Mouse (Mus musculus) spleen, adult 2 months (tissue): ENCODE measurements around the gene Golga5. TPM values are rescaled to one million over a fixed set of nuclear protein-coding genes. Genes with fewer than 3 reads are reported as not detected.

Experiments
- DNase-seq, 2 experiments: peaks; one replicate each; pipeline versions ENCODE4 v3.0.0 to v3.0.0-alpha.2; 2012 to 2021; ENCODE audit warnings: low spot score in 2 of 2, low read depth in 1 of 2
- H3K27ac ChIP-seq: fragments of 200-500 bp; 2 replicates; pipeline ENCODE4 v1.5.1; 2012; ENCODE audit warnings: low read length, inconsistent platforms; ENCODE audit not compliant: insufficient read depth
- H3K27me3 ChIP-seq: fragments of 200-500 bp; 2 replicates; pipeline ENCODE4 v1.6.1; 2012; ENCODE audit warnings: mild to moderate bottlenecking, moderate library complexity, low read length, inconsistent platforms; ENCODE audit not compliant: control insufficient read depth, insufficient read depth
- H3K36me3 ChIP-seq: fragments of 200-500 bp; 2 replicates; pipeline ENCODE4 v1.6.1; 2012; ENCODE audit warnings: mild to moderate bottlenecking, low read length, inconsistent platforms; ENCODE audit not compliant: control insufficient read depth, insufficient read depth
- H3K4me1 ChIP-seq: fragments of 200-500 bp; 2 replicates; pipeline ENCODE4 v1.6.1; 2011; ENCODE audit warnings: inconsistent platforms; ENCODE audit not compliant: control insufficient read depth, insufficient read depth, insufficient read length
- H3K4me3 ChIP-seq: fragments of 200-500 bp; 2 replicates; pipeline ENCODE4 v1.5.1; 2011; ENCODE audit warnings: mild to moderate bottlenecking, inconsistent platforms; ENCODE audit not compliant: insufficient read depth, insufficient read length; ENCODE audit errors: extremely low read depth
- CTCF ChIP-seq: fragments of 200-500 bp; IDR thresholded peaks from 2 replicates; pipeline ENCODE4 v1.5.1; 2011; ENCODE audit warnings: mild to moderate bottlenecking, inconsistent platforms; ENCODE audit not compliant: insufficient read depth, insufficient read length, insufficient replicate concordance; ENCODE audit errors: extremely low read depth
- POLR2A ChIP-seq: fragments of 200-500 bp; IDR thresholded peaks from 2 replicates; pipeline ENCODE4 v1.6.1; 2011; ENCODE audit warnings: low read depth, low read length, inconsistent platforms
- WGBS: fragments of 180-500 bp; shearing (Covaris S2); methylation state at CpG from one replicate; pipeline ENCODE4 v1.1.7; 2018; 5-methylcytosine and 5-hydroxymethylcytosine counted together
- polyA plus RNA-seq: library from polyadenylated mRNA; depleted of rRNA; stranded (reverse); fragments of >200 nt; gene quantifications from 2 replicates; pipeline ENCODE4 v1.2.3, GENCODE M21; 2012

Gene Golga5
- polyA plus RNA-seq, 1 experiment, result 6.9 TPM

GRCm38 (mm10) chr12:102436939-102437526 is 31.9 kb upstream of the Golga5 start:
- DNase-seq, result no peak
- Histone ChIP-seq H3K4me1 (peaks cover 9% of the 10 kb centered on the region; the same call in 1 of the 2 replicates), H3K27ac (no peak overlapping the region; the same call in 1 of the 2 replicates), H3K27me3 (no peaks in the 10 kb centered on the region), H3K4me3 (no peak overlapping the region), H3K36me3 (0 out of 2 replicates have a peak, but pooled peaks cover 2% of the 10 kb centered on the region)
- WGBS, result 85% methylated on average over 10 of the region's 10 CpGs
- TF ChIP-seq POLR2A, result no peak
- TF ChIP-seq CTCF, result no peak

- Histone ChIP-seq H3K4me1 (peaks cover 9% of the 10 kb centered on the region; the same call in 1 of the 2 replicates), H3K27me3 (no peaks in the 10 kb centered on the region), H3K4me3 (peak overlapping the region; percentile 12; the same call in 1 of the 2 replicates), H3K27ac (0 out of 2 replicates have a peak overlapping the region, but pooled peaks have one; percentile 7), H3K36me3 (0 out of 2 replicates have a peak, but pooled peaks cover 2% of the 10 kb centered on the region)
- no peak for TF ChIP-seq POLR2A
- 72% methylated on average over 5 of the region's 5 CpGs for WGBS
- DNase-seq, result no peak
Observed at GRCm38 (mm10) chr12:102437952-102438351, 31.0 kb upstream of the Golga5 start.

- Histone ChIP-seq H3K4me3 (peak overlapping the region; percentile 73), H3K27ac (peak overlapping the region; percentile 53), H3K36me3 (no peaks in the 10 kb centered on the region), H3K4me1 (peaks cover 9% of the 10 kb centered on the region; the same call in 1 of the 2 replicates), H3K27me3 (no peaks in the 10 kb centered on the region)
- no peak for DNase-seq
- TF ChIP-seq POLR2A (no peak), CTCF (no peak)
- WGBS, result 4% methylated on average over 20 of the region's 20 CpGs
Observed at GRCm38 (mm10) chr12:102438983-102439631, 29.8 kb upstream of the Golga5 start.

GRCm38 (mm10) chr12:102439632-102440023 is 29.3 kb upstream of the Golga5 start, which contains the start of gene Lgmn:
Gene Lgmn (minus strand): TSS chr12:102439813.
- no peaks in the 10 kb centered on the region for H3K36me3 ChIP-seq
- H3K27ac ChIP-seq, result peak within 1 kb of the TSS; percentile 53
- 2% methylated on average over 28 of the region's 28 CpGs for WGBS
- peaks cover 6% of the 10 kb centered on the region; the same call in 1 of the 2 replicates for H3K4me1 ChIP-seq
- DNase-seq, result peak; percentile 90 to 99
- H3K4me3 ChIP-seq, result peak within 1 kb of the TSS; percentile 73
- no peaks in the 10 kb centered on the region for H3K27me3 ChIP-seq
- TF ChIP-seq POLR2A (peak; percentile 16), CTCF (no peak)

- no peak overlapping the region for H3K27ac ChIP-seq
- H3K36me3 ChIP-seq, result no peaks in the 10 kb centered on the region
- WGBS, result 80% methylated on average over 7 of the region's 7 CpGs
- peaks cover 11% of the 10 kb centered on the region; the same call in 1 of the 2 replicates for H3K4me1 ChIP-seq
- DNase-seq, result no peak
- H3K4me3 ChIP-seq, result no peak overlapping the region
- no peak for TF ChIP-seq CTCF
- no peak for TF ChIP-seq POLR2A
- no peaks in the 10 kb centered on the region for H3K27me3 ChIP-seq
Observed at GRCm38 (mm10) chr12:102440551-102440950, 28.4 kb upstream of the Golga5 start.

GRCm38 (mm10) chr12:102441141-102441540 is 27.8 kb upstream of the Golga5 start:
- Histone ChIP-seq H3K36me3 (no peaks in the 10 kb centered on the region), H3K4me1 (peaks cover 11% of the 10 kb centered on the region; the same call in 1 of the 2 replicates), H3K4me3 (no peak overlapping the region), H3K27me3 (no peaks in the 10 kb centered on the region), H3K27ac (no peak overlapping the region)
- WGBS, result 96% methylated on average over 6 of the region's 6 CpGs
- TF ChIP-seq CTCF (no peak), POLR2A (no peak)
- no peak for DNase-seq

GRCm38 (mm10) chr12:102442639-102443038 is 26.3 kb upstream of the Golga5 start:
- no peak overlapping the region for H3K4me3 ChIP-seq
- peaks cover 9% of the 10 kb centered on the region; the same call in 1 of the 2 replicates for H3K4me1 ChIP-seq
- no peak overlapping the region for H3K27ac ChIP-seq
- TF ChIP-seq POLR2A (no peak), CTCF (no peak)
- no peaks in the 10 kb centered on the region for H3K27me3 ChIP-seq
- DNase-seq, result no peak
- 87% methylated on average over 15 of the region's 15 CpGs for WGBS
- H3K36me3 ChIP-seq, result no peaks in the 10 kb centered on the region
